Mouse (Mus musculus) stomach, embryonic 14.5 days (tissue): ENCODE results near the gene Gramd4. TPM values are rescaled to one million over a fixed set of nuclear protein-coding genes. Genes with fewer than 3 reads are reported as not detected.
"Not testable (repeated sequence)": the region's sequence is repeated elsewhere in the genome, so short reads cannot be mapped to it uniquely, and the experiment has no call there.

ENCODE experiments used
- ATAC-seq: fragments of 200-750 bp; cut with Nextera tagmentation; 2 replicates; pipeline ENCODE4 v1.8.0; 2017; ENCODE audit warnings: low read depth, moderate TSS enrichment; ENCODE audit not compliant: insufficient number of reproducible peaks, insufficient read depth, low FRiP score
- H3K27ac ChIP-seq: fragments of 300-500 bp; sonication (generic); 2 replicates; pipeline ENCODE4 v1.5.1; 2014; ENCODE audit warnings: mild to moderate bottlenecking, low read length, moderate library complexity, mixed read lengths
- H3K27me3 ChIP-seq: fragments of 300-500 bp; sonication (generic); 2 replicates; pipeline ENCODE4 v1.6.1; 2014; ENCODE audit warnings: low read length, control low read depth, mixed read lengths; ENCODE audit not compliant: control insufficient read depth, insufficient read depth
- H3K36me3 ChIP-seq: fragments of 300-500 bp; sonication (generic); 2 replicates; pipeline ENCODE4 v1.6.1; 2014; ENCODE audit warnings: mild to moderate bottlenecking, control low read depth, low read length, moderate library complexity, mixed read lengths; ENCODE audit not compliant: control insufficient read depth, insufficient read depth
- H3K4me1 ChIP-seq: fragments of 300-500 bp; sonication (generic); 2 replicates; pipeline ENCODE4 v1.6.1; 2014; ENCODE audit warnings: low read length, control low read depth, mixed read lengths; ENCODE audit not compliant: control insufficient read depth, insufficient read depth
- H3K4me2 ChIP-seq: fragments of 300-500 bp; sonication (generic); replicated peaks from 2 replicates; pipeline ENCODE4 v1.6.1; 2014; ENCODE audit warnings: low read depth, low read length, control low read depth
- H3K4me3 ChIP-seq: fragments of 300-500 bp; sonication (generic); 2 replicates; pipeline ENCODE4 v1.5.1; 2014; ENCODE audit warnings: low read depth, low read length, control low read depth
- H3K9ac ChIP-seq: fragments of 300-500 bp; sonication (generic); replicated peaks from 2 replicates; pipeline ENCODE4 v1.6.1; 2014; ENCODE audit warnings: low read depth, mild to moderate bottlenecking, control low read depth, low read length, moderate library complexity, mixed read lengths
- H3K9me3 ChIP-seq: fragments of 300-500 bp; sonication (generic); 2 replicates; pipeline ENCODE4 v1.6.1; 2016; ENCODE audit warnings: low read depth, low read length, control low read depth; ENCODE audit not compliant: control insufficient read depth
- WGBS: fragments of 180-500 bp; shearing (Covaris S2); extraction: QIAGEN DNeasy Blood & Tissue Kit; methylation state at CpG from one replicate; pipeline ENCODE4 v1.1.7; 2014; 5-methylcytosine and 5-hydroxymethylcytosine counted together
- polyA plus RNA-seq: library from polyadenylated mRNA; unstranded; fragments of >200 nt; fragmentation: Nextera tagmentation; extraction: Ambion mirVana; gene quantifications from 2 replicates; pipeline ENCODE4 v1.2.1, GENCODE M21; 2014

Gramd4 gene
- polyA plus RNA-seq, 1 experiment from 2014 or later, result 7.2 TPM

DNA sequence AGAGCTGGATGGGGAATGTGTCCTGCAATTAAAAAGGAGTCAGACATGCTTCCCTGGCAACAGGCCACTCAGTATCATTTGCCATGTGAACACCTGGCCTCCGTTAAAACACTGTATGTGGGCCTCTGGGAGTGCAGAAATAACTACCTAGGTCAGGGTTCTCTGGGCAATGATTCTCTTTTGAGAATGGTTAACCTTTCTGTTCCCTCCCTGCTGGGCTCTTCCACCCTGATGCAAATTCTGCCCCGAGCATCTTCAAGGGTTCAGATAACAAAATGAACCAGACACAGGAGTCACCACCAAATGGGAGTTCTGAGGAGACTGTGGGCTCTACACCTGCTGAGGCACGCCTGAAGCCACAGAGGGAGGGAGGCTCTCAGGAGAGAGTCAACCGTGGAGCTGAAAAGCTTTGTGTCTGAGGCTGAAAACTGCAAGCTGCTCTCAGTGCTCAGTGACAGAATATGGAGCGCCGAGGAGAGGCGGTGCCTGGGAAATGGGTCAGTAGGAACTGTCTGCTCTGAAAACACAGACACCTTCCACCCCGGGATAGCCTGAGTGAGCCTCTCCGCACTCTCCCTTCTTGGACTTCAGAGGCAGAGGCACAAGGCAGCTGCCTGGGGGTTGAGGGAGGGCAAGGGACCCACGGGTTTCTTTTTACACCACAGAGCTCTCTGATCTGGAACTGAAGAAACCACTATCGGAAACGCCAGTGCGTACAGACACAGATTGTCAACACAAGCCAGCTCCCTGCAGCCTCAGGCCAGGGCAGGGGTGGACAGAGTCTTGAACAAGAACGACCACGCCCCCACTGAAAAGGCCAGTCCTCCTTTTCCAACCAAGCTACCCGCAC lies 115.9 kb downstream of the Gramd4 start:
- Histone ChIP-seq H3K36me3 (no peaks in the 10 kb centered on the region), H3K4me3 (no peak overlapping the region), H3K27ac (no peak overlapping the region), H3K4me2 (no peak overlapping the region), H3K27me3 (no peaks in the 10 kb centered on the region), H3K9me3 (no peaks in the 10 kb centered on the region), H3K9ac (no peak overlapping the region), H3K4me1 (peaks cover 7% of the 10 kb centered on the region; the same call in 1 of the 2 replicates)
- WGBS, result 41% methylated on average over 16 of the region's 16 CpGs
- no peak for ATAC-seq

- Histone ChIP-seq H3K4me1 (peaks cover 8% of the 10 kb centered on the region; the same call in 1 of the 2 replicates), H3K27me3 (no peaks in the 10 kb centered on the region), H3K4me2 (no peak overlapping the region), H3K36me3 (no peaks in the 10 kb centered on the region), H3K4me3 (no peak overlapping the region), H3K9me3 (no peaks in the 10 kb centered on the region), H3K27ac (no peak overlapping the region), H3K9ac (no peak overlapping the region)
- ATAC-seq, result no peak
- WGBS, result 67% methylated on average over 3 of the region's 3 CpGs
These were observed 118.0 kb downstream of the Gramd4 start for GRCm38 (mm10) chr15:86175253-86176050.

- 78% methylated on average over 10 of the region's 10 CpGs for WGBS
- Histone ChIP-seq H3K9me3 (no peaks in the 10 kb centered on the region), H3K4me2 (no peak overlapping the region), H3K4me1 (peaks cover 8% of the 10 kb centered on the region; the same call in 1 of the 2 replicates), H3K36me3 (no peaks in the 10 kb centered on the region), H3K27ac (no peak overlapping the region), H3K9ac (no peak overlapping the region), H3K4me3 (no peak overlapping the region), H3K27me3 (no peaks in the 10 kb centered on the region)
- ATAC-seq, result no peak
These were observed 118.7 kb downstream of the Gramd4 start for GRCm38 (mm10) chr15:86176166-86176565.

- no peaks in the 10 kb centered on the region for H3K36me3 ChIP-seq
- WGBS, result 72% methylated on average over 21 of the region's 22 CpGs
- H3K9me3 ChIP-seq, result no peaks in the 10 kb centered on the region
- H3K27ac ChIP-seq, result no peak overlapping the region
- H3K4me3 ChIP-seq, result no peak overlapping the region
- no peak overlapping the region for H3K9ac ChIP-seq
- no peaks in the 10 kb centered on the region for H3K27me3 ChIP-seq
- peaks cover 12% of the 10 kb centered on the region; the same call in 1 of the 2 replicates for H3K4me1 ChIP-seq
- no peak for ATAC-seq
- H3K4me2 ChIP-seq, result no peak overlapping the region
These were observed 119.5 kb downstream of the Gramd4 start for GRCm38 (mm10) chr15:86176771-86177702.

GRCm38 (mm10) chr15:86177703-86178251 lies 120.3 kb downstream of the Gramd4 start:
- not testable (repeated sequence) for H3K4me3 ChIP-seq, H3K27me3 ChIP-seq, H3K36me3 ChIP-seq, H3K9ac ChIP-seq, H3K9me3 ChIP-seq, H3K4me2 ChIP-seq, ATAC-seq, H3K27ac ChIP-seq
- H3K4me1 ChIP-seq, result peaks cover 18% of the 10 kb centered on the region; the same call in 1 of the 2 replicates
- 95% methylated on average over 1 of the region's 2 CpGs for WGBS

GRCm38 (mm10) chr15:86178594-86178993 lies 121.1 kb downstream of the Gramd4 start:
- no peak overlapping the region for H3K27ac ChIP-seq
- H3K4me1 ChIP-seq, result peaks cover 18% of the 10 kb centered on the region; the same call in 1 of the 2 replicates
- H3K4me3 ChIP-seq, result no peak overlapping the region
- no peaks in the 10 kb centered on the region for H3K36me3 ChIP-seq
- ATAC-seq, result no peak
- WGBS, result 89% methylated on average over 6 of the region's 6 CpGs
- no peak overlapping the region for H3K9ac ChIP-seq
- H3K4me2 ChIP-seq, result no peak overlapping the region
- H3K9me3 ChIP-seq, result no peaks in the 10 kb centered on the region
- H3K27me3 ChIP-seq, result no peaks in the 10 kb centered on the region

DNA sequence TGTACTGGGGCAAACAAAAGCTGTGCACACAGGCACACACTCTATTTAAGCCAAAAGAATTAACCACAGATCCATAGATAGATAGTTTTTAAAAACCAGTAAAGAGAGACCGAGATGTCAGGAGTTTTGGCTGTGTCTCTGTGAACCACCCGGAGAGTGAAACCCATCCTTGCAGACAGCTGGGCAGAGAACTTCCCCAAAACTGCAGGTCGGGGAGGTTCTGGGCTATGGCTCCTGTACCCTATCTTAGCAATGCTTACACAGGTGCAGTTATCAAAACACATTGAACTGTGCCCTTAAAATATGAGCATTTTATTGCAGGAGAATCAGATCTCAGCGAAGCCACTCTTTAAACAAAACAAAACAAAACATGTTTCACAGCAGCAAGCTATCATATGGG lies 122.9 kb downstream of the Gramd4 start:
- Histone ChIP-seq H3K27me3 (no peaks in the 10 kb centered on the region), H3K9ac (no peak overlapping the region), H3K9me3 (no peaks in the 10 kb centered on the region), H3K4me3 (no peak overlapping the region), H3K36me3 (no peaks in the 10 kb centered on the region), H3K4me2 (no peak overlapping the region), H3K27ac (no peak overlapping the region), H3K4me1 (peaks cover 19% of the 10 kb centered on the region)
- no peak for ATAC-seq
- 61% methylated on average over 4 of the region's 4 CpGs for WGBS
